Mouse (Mus musculus) cerebellum, adult (tissue): Measurements from ENCODE around the gene Nt5m.
A peak's percentile ranks its signal among the peaks of the same experiment; 100 is the strongest.
"Not testable (repeated sequence)": the region's sequence is repeated elsewhere in the genome, so short reads cannot be mapped to it uniquely, and the experiment has no call there.

Experiments
- ATAC-seq: cut with Nextera tagmentation; 2 replicates; pipeline ENCODE4 v1.9.2; 2017; ENCODE audit warnings: mild to moderate bottlenecking, moderate library complexity, mixed read lengths; ENCODE audit not compliant: insufficient number of reproducible peaks, low FRiP score, low TSS enrichment

Gene Nt5m

DNA sequence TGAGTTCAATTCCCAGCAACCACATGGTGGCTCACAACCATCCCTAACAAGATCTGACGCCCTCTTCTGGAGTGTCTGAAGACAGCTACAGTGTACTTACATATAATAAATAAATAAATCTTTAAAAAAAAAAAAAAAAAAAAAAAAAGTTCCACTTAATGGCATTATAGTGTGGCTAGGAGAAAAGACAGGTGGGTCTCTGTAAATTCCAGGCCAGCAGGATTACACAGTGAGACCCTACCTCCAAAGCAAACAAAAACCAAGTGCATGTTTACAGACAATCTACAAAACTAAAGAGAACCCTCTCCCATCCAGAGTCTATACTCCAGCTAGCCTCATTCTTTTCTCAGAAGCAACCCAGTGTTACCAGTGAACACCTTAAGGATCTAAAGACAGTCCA is 1.5 kb upstream of the Nt5m start:
- ATAC-seq, result not testable (repeated sequence)

GRCm38 (mm10) chr11:59838426-59838825 is 821 bp upstream of the Nt5m start:
- ATAC-seq, result no peak

DNA sequence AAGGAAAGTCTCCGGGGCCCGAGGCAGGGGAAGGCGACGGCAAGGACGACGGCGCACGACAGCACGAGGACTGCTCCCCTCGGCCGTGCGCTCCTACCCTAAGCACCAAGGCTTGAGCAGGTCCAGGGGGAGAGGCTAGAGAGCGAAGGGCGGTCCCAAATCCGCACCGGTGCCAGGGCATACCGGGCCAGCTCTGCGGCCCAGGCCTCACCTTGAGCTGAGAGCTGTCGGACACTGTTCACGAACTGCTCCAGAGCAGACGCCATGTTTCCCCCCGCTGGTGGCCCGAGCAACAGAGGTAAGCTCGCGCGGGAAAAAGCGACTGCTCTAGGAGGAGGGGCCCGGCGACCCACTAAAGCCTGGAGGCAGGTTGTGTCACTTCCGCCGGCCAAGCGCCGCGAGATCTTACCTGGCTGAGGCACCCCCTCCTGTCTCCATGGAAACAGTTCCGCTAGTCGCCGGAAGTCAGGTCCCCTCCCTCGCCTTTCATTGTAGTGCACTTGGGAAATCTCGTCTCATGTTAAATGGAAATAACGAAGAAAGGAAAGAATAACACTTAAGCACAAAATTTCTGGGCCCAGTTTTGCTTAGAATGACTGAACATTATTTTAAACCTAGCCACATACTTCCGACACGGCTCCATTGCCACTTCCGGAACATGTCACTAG is 346 bp downstream of the Nt5m start, which contains the start of gene Cops3:
Gene Cops3, minus strand, starts transcription at position 380 of the 668 bp plus-strand sequence.
- ATAC-seq, result peak; percentile 94

DNA sequence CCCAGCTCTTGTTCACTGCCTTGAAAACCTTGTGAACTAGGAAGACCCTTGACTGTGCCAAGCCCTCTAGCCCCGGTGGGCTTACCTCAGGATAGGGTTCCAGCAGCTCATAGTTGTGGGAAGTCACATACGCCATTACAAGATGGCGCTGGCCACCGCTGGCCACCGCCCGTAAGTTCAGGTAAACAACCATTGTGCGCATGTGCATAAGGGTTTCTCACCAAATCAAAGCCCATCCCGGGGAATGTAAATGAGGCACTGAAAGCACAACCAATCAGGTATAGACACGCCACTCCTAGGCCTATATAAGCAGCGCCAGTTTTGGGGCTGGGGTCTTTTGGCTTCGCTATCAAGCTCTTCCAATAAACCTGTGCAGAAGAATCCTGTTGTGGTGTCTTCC is 7.1 kb downstream of the Nt5m start:
- no peak for ATAC-seq

DNA sequence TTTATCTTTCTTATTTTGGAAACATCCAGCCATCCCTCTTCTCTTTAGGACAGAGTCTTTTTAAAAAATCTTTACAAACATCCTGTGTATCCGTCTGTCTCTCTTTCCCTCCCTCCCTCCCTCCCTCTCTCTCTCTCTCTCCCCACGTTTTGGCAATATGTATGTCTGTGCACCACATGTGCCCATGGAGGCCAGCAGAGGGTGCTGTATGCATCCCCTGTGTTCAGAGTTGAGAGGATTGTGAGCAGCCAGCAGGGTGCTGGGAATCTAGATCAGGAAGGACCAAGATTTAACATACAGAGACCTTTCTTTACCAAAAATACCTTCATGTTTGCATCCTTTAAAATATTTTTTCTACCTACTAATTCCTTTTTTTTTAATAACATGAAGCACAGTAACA is 7.9 kb downstream of the Nt5m start:
- no peak for ATAC-seq

DNA sequence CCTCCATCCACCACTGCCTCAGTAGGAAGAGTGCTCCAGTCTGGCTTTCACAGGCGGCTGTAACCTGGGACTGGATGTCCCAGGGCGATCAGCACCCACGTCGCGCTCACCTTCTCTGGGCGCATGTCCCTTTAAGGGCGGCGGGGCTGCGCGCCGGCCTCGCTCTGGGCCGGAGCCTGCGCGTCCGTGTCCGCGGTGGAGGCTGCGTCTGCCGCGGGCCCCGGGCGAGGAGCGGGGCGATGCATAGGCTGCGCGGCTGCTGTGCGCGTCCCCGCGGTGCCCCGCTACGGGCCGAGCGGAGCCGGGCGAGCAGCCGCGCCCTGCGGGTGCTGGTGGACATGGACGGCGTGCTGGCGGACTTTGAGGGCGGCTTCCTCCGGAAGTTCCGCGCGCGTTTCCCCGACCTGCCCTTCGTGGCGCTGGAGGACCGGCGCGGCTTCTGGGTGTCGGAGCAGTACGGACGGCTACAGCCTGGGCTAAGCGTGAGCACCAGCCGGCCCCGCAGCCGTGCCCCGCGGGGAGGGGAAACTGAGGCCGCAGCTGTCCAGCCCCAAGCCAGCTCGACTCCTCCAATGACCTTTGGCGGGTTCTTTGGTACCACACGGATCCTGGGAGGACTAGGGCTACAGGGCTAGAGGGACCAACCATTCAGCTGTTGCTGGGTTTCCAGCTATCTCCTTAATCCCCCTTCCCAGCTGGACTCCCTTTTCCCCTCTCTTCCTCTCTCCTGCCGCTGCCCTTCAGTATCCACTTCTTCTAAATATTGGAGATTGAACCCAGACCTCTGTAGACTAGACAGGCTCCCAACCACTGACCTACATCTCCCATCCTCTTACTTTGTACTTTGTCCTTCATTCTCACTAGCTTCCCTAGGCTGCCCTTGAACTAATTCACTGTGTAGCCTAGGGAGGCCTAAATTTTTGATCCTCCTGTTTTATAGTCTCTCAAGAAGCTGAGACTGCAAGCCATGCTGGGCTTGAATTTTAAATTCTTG is 8.9 kb downstream of the Nt5m start:
- ATAC-seq, result peak; percentile 87

GRCm38 (mm10) chr11:59852865-59853264 is 13.6 kb downstream of the Nt5m start:
- no peak for ATAC-seq

DNA sequence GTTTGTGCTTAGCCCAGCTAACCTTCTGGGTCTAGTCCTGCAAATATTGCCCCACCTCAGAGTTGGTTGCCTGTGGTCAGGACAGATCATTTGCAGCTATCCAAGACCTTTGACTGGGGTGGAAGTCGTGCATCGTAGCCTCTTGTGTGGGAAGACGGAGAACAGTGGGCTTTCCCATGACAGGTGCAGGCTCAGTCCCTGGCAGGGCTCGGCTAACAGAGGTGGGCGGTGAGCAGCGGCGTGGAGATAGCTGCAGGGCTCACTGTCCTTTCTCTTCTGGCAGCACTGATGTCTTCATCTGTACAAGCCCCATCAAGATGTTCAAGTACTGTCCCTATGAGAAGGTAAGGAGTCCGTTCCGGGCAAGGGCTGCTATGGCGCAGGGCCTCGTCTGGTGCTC is 21.2 kb downstream of the Nt5m start:
- no peak for ATAC-seq

GRCm38 (mm10) chr11:59864316-59864715 is 25.1 kb downstream of the Nt5m start:
- ATAC-seq, result no peak

DNA sequence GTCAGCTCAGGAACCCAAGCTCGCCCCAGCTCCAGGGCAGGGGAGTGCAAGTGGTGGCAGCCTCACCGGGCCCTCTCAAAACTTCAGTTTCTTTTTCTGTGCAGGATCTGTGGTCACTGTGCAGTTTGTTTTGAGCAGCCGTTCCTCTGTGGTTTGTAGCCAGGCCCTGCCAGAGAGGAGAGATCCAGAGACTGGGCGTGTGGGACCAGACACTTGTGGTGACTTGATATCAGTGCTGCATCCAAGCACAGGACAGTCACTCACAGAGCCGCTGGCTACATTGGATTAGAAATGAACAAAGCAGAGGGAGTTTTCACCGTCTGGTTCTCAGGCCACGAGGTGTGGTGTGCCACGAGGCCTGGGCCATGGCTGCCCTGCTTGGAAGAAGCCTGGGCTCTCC is 32.9 kb downstream of the Nt5m start:
- ATAC-seq, result no peak

GRCm38 (mm10) chr11:59880031-59880430 is 40.8 kb downstream of the Nt5m start:
- ATAC-seq, result peak; percentile 52; the same call in 1 of the 2 replicates

GRCm38 (mm10) chr11:59885217-59885986 is 46.2 kb downstream of the Nt5m start:
- no peak for ATAC-seq

DNA sequence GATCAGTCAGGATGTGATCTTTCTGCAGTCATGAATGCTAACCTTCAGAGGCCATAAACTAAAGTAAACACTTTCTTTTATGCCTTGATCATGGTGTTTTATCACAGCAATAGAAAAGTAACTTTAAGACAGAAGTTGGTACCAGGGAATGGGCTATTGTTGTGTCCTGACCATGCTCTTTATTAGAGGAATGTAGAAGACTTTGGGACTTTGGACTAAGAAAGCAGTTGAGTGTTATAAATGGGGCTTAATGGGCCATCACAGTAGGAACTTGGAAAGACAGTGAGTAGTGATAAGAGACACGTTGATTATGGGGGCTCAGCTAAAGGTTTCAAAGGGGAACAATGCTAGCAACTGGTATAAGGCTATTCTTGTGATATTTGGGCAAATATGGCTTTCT is 47.7 kb downstream of the Nt5m start:
- no peak for ATAC-seq

GRCm38 (mm10) chr11:59888151-59888550 is 48.9 kb downstream of the Nt5m start:
- no peak for ATAC-seq

DNA sequence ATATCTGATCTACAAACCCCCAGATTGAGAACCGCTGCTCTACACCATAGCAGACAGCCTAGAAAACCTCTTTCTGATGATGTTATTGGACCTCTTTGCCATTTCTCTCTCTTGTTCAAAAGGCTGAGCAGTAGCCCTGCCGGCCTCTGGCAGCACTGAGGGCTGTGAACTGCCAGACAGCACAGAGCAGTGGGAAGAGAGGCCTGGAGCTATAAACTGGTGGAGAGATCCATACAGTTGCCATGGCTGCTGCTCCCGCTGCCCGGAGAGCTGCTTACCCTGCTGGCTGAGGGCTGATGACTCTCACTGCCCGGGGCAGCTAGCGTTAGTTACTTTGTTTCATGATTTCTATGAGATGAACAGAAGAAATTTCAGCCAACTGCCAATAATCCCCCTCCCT is 52.6 kb downstream of the Nt5m start:
- ATAC-seq, result no peak

DNA sequence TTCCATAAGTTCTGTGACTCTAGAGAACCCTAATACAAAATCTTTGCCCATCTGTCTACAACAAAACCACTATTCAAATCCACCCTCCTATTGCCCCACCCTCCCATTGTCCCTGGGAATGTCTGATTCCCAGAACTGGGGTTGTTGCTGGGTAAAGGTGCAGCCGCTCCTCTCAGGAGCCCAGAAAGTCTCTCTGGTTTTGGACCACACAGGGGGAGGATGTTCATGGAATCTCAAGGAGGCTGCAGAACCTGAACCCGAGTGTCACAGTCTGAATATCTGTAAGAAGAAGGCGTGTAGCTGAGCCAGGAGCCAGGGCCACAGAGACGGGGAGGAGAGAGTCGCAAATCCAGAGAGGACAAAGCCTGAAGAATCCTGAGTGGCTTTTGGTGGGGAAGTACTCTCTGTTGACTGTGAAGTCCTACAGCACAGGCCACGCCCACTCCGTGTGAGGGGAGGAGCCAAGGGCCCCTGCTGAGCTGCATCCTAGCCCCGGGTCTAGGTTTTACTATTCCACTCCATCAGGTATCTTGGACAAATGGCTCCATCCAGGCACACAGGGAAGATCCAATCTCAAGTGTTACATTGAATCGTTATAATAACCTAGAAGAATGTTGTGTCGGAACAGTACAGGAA is 54.0 kb downstream of the Nt5m start:
- no peak for ATAC-seq

DNA sequence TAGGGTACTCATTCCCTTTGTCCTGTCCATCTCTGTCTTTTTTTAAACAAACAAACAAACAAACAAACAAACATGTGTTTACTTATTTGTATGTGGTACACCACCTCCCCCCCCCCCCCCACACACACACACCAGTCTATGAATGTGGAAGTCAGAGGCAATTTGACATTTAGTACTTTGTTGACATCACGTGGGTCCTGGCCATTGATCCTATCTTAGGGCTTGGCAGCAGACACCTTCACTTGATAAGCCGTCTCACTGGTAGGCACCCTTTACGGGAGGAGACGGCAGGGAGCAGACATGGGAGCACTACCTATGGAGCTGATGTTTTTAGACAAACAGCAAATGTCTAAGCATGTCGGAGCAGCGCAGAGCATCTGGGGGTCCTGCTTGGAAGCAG is 55.7 kb downstream of the Nt5m start:
- no peak for ATAC-seq

DNA sequence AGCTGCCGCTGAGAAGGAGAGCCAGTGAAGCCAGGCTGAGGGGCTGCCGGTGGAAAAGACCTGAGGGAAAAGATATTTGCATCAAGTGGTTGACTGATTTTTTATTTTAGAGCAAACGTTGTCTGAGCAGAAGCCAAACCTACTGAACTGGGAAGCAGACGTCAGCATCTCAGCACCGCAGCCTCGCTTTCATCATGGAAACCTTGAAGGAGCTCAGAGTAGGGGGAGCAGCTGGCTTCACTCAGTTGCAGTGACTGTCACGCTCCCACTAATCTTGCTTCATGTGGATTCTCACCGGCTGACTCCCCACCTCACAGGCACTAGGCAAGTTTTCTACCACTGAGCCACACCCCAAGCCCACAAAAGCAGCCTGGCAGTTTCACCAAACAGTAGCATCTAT is 56.1 kb downstream of the Nt5m start:
- ATAC-seq, result no peak

- no peak for ATAC-seq
These were observed 58.8 kb downstream of the Nt5m start for GRCm38 (mm10) chr11:59897981-59898599.
